Mouse (Mus musculus): ENCODE measurements around the gene Gm10198. TPM values are rescaled to one million over a fixed set of nuclear protein-coding genes. Genes with fewer than 3 reads are reported as not detected.

The Gm10198 gene
- not detected in 2 replicates for polyA plus RNA-seq (2012; rRNA removed)

DNA sequence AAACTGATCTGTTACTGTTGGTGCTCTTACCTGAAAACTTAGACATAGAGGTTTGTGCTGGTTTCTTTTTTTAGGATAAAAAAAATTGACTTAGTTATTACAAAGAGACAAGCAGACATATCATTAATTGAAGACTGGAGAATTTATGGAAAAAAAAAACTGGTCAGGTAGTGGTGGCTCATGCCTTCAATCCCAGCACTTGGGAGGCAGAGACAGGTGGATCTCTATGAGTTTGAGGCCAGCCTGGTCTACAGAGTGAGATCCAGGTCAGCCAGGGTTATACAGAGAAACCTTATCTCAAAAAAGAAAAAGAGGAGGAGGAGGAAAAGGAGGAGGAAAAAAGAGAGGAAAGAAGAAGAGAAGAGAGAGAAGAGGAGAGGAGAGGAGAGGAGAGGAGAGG lies at the start of gene Gm10198:
Gene Gm10198 (plus strand): TSS at position 301 of the 400 bp plus-strand sequence.
- TF ChIP-seq CTCF (IDR thresholded peaks at IDR 0.05; ENCODE audit: insufficient read depth, low read length): no peak
- H3K4me1 ChIP-seq (ENCODE audit: control insufficient read depth, insufficient read depth, low read length): no peaks in the 10 kb centered on the region
- H3K4me3 ChIP-seq (replicated peaks; ENCODE audit: extremely low read depth, low read depth, low read length): no peak within 1 kb of the TSS
- no peak for DNase-seq

DNA sequence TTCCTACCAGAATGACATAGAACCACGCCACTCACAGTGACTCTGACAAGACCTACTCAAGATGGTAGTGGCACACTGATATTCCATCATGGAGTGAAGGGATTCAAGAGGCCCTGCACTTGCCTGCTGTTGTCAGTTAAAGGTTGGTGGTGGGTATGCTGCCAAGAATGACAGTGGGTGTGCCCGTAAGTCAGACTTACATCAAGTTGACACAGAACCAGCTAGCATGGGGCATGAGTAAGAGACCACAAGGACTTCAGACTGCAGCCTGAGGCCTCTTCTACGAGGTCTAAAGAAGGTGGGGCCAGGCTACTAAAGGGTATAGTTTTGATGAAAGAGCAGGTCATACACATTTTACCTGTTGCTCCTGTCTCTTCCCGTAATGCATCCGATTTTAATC lies 47.3 kb upstream of the Gm10198 start:
- no peak for DNase-seq
- 78% methylated on average over 5 of the region's 5 CpGs for WGBS

DNA sequence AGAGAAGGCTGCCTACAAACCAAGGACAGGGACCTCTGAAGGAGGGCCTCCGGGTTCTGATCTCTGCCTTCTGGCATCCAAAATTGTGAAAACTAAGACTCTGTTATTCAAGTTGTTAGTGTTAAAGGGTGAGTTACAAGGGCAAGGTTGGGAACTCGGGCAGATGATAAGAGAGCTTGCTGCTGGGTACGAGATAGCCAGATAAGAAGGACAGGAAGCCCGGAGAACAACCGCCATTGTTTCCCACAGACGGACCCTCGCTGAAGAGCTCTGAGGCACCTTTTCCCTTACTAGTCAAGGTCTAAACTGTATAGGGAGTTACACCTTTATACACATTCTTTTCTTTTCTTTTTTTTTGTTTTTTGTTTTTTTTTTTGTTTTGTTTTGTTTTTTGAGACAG lies 39.8 kb upstream of the Gm10198 start:
- DNase-seq: no peak
- H3K4me1 ChIP-seq (ENCODE audit: control insufficient read depth, insufficient read depth, low read length): no peaks in the 10 kb centered on the region
- WGBS: 58% methylated on average over 7 of the region's 7 CpGs
- TF ChIP-seq CTCF (IDR thresholded peaks at IDR 0.05; ENCODE audit: insufficient read depth, low read length) (no peak), POLR2A (IDR thresholded peaks at IDR 0.05; ENCODE audit: borderline replicate concordance, extremely low read depth, low read depth, low read length) (no peak)
- no peak overlapping the region for H3K4me3 ChIP-seq (replicated peaks; ENCODE audit: extremely low read depth, low read depth, low read length)

More for the DNA sequence above, 47.3 kb upstream of the Gm10198 start:
- Histone ChIP-seq H3K4me1 (ENCODE audit: control insufficient read depth, insufficient read depth, low read length) (no peaks in the 10 kb centered on the region), H3K4me3 (replicated peaks; ENCODE audit: extremely low read depth, low read depth, low read length) (no peak overlapping the region)
- no peak for TF ChIP-seq POLR2A (IDR thresholded peaks at IDR 0.05; ENCODE audit: borderline replicate concordance, extremely low read depth, low read depth, low read length)
- no peak for TF ChIP-seq CTCF (IDR thresholded peaks at IDR 0.05; ENCODE audit: insufficient read depth, low read length)

DNA sequence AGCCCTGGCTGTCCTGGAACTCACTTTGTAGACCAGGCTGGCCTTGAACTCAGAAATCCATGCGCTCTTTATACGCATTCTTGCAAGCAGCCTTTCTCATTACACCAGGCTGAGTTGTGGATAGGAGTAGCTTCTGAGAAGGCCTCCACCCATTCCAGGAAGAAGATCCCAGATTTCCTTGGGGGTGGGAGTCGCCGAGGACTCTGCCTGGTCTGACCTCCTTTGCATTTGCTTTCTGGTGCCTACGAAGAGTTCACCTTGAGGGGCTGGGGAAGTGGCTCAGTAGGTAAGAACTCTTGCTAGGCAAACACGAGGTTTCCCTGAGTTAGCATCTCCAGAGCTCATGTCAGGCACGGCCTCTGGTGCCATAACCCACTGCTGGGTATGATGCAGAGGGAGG lies 39.4 kb upstream of the Gm10198 start:
- no peak for TF ChIP-seq POLR2A (IDR thresholded peaks at IDR 0.05; ENCODE audit: borderline replicate concordance, extremely low read depth, low read depth, low read length)
- TF ChIP-seq CTCF (IDR thresholded peaks at IDR 0.05; ENCODE audit: insufficient read depth, low read length): no peak
- no peak for DNase-seq
- 86% methylated on average over 7 of the region's 7 CpGs for WGBS
- no peaks in the 10 kb centered on the region for H3K4me1 ChIP-seq (ENCODE audit: control insufficient read depth, insufficient read depth, low read length)
- H3K4me3 ChIP-seq (replicated peaks; ENCODE audit: extremely low read depth, low read depth, low read length): no peak overlapping the region

DNA sequence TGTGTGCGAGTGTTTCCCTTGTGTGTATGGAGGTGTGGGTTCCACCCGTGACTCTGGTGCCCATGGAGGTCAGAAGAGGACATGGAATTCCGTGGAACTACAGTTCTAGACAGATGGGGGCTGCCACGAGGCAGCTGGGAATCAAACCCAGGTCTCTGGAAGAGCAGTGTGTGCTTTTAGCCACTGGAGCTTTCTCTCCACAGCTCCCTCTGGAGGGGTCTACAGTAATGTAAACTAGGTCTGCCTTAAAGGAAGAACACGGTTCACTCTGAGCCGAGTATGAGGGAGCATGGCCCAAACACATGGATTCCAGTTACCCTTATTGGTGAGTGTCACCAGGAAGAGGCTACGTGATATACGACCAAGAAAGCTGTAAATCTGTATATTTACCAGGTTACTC lies 38.6 kb upstream of the Gm10198 start:
- H3K4me1 ChIP-seq (ENCODE audit: control insufficient read depth, insufficient read depth, low read length): no peaks in the 10 kb centered on the region
- DNase-seq: no peak
- no peak overlapping the region for H3K4me3 ChIP-seq (replicated peaks; ENCODE audit: extremely low read depth, low read depth, low read length)
- no peak for TF ChIP-seq CTCF (IDR thresholded peaks at IDR 0.05; ENCODE audit: insufficient read depth, low read length)
- TF ChIP-seq POLR2A (IDR thresholded peaks at IDR 0.05; ENCODE audit: borderline replicate concordance, extremely low read depth, low read depth, low read length): no peak
- WGBS: 81% methylated on average over 8 of the region's 8 CpGs

DNA sequence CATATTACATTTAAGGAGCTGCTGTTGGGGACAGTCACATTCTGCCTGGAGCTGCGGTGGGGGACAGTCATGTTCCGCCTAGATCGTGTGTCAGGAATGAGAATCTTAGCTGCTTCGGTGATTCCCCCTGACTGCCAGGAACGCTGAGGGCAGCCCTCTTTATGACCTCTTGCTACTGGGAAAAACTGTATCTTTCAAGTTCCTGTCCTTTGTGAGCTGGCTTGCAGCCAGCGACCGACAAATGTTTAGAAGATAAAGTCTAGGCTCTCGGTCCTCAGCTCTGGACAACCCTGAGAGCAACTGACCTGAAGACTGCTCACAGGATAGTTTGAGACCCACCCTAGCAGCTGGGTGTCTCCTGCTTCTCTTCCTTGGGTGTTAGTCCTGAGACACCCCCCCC lies 37.3 kb upstream of the Gm10198 start:
- TF ChIP-seq CTCF (IDR thresholded peaks at IDR 0.05; ENCODE audit: insufficient read depth, low read length) (no peak), POLR2A (IDR thresholded peaks at IDR 0.05; ENCODE audit: borderline replicate concordance, extremely low read depth, low read depth, low read length) (no peak)
- Histone ChIP-seq H3K4me1 (ENCODE audit: control insufficient read depth, insufficient read depth, low read length) (no peaks in the 10 kb centered on the region), H3K4me3 (replicated peaks; ENCODE audit: extremely low read depth, low read depth, low read length) (no peak overlapping the region)
- 11% methylated on average over 8 of the region's 8 CpGs for WGBS
- no peak for DNase-seq

DNA sequence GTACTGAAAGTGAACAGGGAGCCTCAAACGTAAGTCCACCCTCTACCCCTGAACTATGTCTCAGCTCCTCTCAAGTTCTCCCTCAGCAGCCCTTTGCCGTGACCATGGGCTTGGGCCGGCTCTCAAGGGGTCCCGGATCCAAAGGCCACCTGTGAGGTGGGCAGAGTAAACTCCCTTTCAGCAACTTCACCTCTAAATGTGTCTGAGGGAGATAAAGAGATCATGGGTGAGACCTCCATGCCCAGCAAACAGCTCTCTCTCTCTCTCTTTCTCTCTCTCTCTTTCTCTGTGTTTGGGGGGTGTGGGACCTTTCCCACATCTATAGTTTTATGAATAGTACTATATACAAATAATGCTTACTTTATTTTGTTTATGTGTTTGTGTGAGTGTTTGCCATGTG lies 36.2 kb upstream of the Gm10198 start:
- 77% methylated on average over 4 of the region's 4 CpGs for WGBS
- Histone ChIP-seq H3K4me1 (ENCODE audit: control insufficient read depth, insufficient read depth, low read length) (no peaks in the 10 kb centered on the region), H3K4me3 (replicated peaks; ENCODE audit: extremely low read depth, low read depth, low read length) (no peak overlapping the region)
- DNase-seq: no peak
- no peak for TF ChIP-seq POLR2A (IDR thresholded peaks at IDR 0.05; ENCODE audit: borderline replicate concordance, extremely low read depth, low read depth, low read length)
- no peak for TF ChIP-seq CTCF (IDR thresholded peaks at IDR 0.05; ENCODE audit: insufficient read depth, low read length)

DNA sequence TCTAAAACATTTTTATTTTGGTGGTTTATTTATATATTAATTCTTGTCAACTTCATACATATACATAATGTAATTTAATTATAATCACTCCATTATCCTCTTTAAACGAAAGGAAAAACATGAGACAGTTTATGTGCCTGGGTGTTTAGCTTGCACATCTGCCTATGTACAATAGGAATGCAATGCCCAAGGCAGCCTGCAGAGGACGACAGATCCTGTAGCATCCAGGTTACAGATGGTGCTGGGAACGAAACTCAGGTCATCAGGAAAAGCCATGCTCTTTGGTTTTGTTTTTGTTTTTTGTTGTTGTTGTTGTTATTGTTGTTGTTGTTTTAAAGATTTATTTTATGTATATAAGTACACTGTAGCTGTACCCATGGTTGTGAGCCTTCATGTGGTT lies 32.4 kb upstream of the Gm10198 start:
- TF ChIP-seq CTCF (IDR thresholded peaks at IDR 0.05; ENCODE audit: insufficient read depth, low read length) (no peak), POLR2A (IDR thresholded peaks at IDR 0.05; ENCODE audit: borderline replicate concordance, extremely low read depth, low read depth, low read length) (no peak)
- DNase-seq: no peak
- WGBS: 92% methylated on average over 3 of the region's 3 CpGs

DNA sequence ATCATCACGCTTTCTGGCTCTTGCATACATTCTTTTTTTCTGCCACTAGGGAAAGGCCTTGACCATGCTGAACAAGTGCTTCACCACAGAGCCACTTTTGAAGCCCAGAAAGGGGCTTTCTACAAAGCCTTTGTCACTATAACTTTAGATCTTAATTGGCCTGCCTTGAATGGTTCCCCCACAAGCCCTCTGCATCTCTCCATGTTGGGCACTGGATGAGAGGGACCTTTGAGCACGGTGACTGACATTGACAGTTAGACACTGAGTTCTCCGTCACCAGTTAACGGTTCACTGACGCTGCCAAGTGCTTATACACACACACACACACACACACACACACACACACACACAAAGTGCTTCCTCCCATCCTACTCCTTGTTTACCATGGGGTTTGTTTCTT lies 30.0 kb upstream of the Gm10198 start:
- Histone ChIP-seq H3K4me3 (replicated peaks; ENCODE audit: extremely low read depth, low read depth, low read length) (no peak overlapping the region), H3K4me1 (ENCODE audit: control insufficient read depth, insufficient read depth, low read length) (no peaks in the 10 kb centered on the region)
- DNase-seq: no peak
- TF ChIP-seq POLR2A (IDR thresholded peaks at IDR 0.05; ENCODE audit: borderline replicate concordance, extremely low read depth, low read depth, low read length) (no peak), CTCF (IDR thresholded peaks at IDR 0.05; ENCODE audit: insufficient read depth, low read length) (no peak)
- WGBS: 72% methylated on average over 5 of the region's 5 CpGs

More for the DNA sequence above, 32.4 kb upstream of the Gm10198 start:
- Histone ChIP-seq H3K4me1 (ENCODE audit: control insufficient read depth, insufficient read depth, low read length) (no peaks in the 10 kb centered on the region), H3K4me3 (replicated peaks; ENCODE audit: extremely low read depth, low read depth, low read length) (no peak overlapping the region)

DNA sequence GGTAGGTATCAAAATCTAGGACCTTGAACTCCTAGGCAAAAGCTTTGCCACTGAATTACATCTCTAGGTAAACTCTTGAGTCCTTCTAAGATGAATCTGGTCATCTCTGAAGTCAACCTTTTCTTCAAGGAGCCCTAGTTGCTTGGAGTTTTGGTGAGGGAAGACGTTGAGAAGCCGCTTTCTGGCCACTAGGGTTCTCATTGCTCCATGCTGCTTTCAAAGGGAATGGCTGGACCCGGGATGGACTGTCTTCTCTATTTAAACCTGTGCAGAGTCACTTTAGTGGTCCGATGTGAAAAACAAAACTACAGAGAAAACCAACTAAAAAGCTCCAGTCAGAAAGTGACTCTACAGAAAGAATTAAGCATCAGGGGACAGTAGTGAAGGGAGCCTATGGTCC lies 18.4 kb upstream of the Gm10198 start:
- WGBS: 36% methylated on average over 4 of the region's 4 CpGs
- TF ChIP-seq CTCF (IDR thresholded peaks at IDR 0.05; ENCODE audit: insufficient read depth, low read length) (no peak), POLR2A (IDR thresholded peaks at IDR 0.05; ENCODE audit: borderline replicate concordance, extremely low read depth, low read depth, low read length) (no peak)
- DNase-seq: no peak
- no peaks in the 10 kb centered on the region for H3K4me1 ChIP-seq (ENCODE audit: control insufficient read depth, insufficient read depth, low read length)
- no peak overlapping the region for H3K4me3 ChIP-seq (replicated peaks; ENCODE audit: extremely low read depth, low read depth, low read length)

DNA sequence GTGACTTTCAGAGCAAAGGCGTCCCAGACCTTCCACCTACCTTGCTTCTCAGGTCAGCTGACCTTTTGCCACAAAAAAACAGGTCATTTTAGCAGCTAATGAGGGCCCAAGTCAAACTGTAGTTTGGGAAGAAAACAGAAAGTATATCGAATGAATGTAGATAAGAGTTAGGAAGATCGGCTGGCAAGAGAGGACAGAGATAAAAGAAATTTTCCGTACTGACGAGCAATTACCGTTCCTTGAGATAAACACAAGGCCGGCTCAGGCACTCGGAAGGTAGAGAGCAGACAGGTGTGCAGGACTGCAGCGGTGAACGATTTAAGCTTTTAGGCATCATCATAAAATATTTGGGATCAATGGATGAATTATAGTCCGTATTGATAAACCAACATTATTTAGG lies 15.4 kb upstream of the Gm10198 start:
- no peak for DNase-seq
- no peak for TF ChIP-seq POLR2A (IDR thresholded peaks at IDR 0.05; ENCODE audit: borderline replicate concordance, extremely low read depth, low read depth, low read length)
- TF ChIP-seq CTCF (IDR thresholded peaks at IDR 0.05; ENCODE audit: insufficient read depth, low read length): no peak
- H3K4me1 ChIP-seq (ENCODE audit: control insufficient read depth, insufficient read depth, low read length): no peaks in the 10 kb centered on the region
- no peak overlapping the region for H3K4me3 ChIP-seq (replicated peaks; ENCODE audit: extremely low read depth, low read depth, low read length)
- 89% methylated on average over 11 of the region's 11 CpGs for WGBS
